Mouse (Mus musculus): ENCODE results near the gene Ero1l.

Gene Ero1l

GRCm38 (mm10) chr14:45307630-45308328 lies 10.8 kb downstream of the Ero1l start:
- in situ Hi-C loops (cut with MboI, MseI) = loop anchor here (25.0 kb wide), 1 partner anchor 1955 kb away; no protein-coding TSS in a partner anchor

- in situ Hi-C loops (cut with MboI, MseI) = loop anchor here (25.0 kb wide), 1 partner anchor 1956 kb away; no protein-coding TSS in a partner anchor
Measured at GRCm38 (mm10) chr14:45305852-45306251, 12.7 kb downstream of the Ero1l start.

GRCm38 (mm10) chr14:45304389-45304788 lies 14.2 kb downstream of the Ero1l start:
- in situ Hi-C loops (cut with MboI, MseI) = loop anchor here (25.0 kb wide), 1 partner anchor 1958 kb away; no protein-coding TSS in a partner anchor

- in situ Hi-C loops (cut with MboI, MseI) = loop anchor here (25.0 kb wide), 1 partner anchor 1958 kb away; no protein-coding TSS in a partner anchor
Measured at GRCm38 (mm10) chr14:45303939-45304338, 14.6 kb downstream of the Ero1l start.

GRCm38 (mm10) chr14:45291608-45292007 lies 27.0 kb downstream of the Ero1l start:
- in situ Hi-C loops (cut with MboI, MseI) = no loop called here

- in situ Hi-C loops (cut with MboI, MseI) = no loop called here
Measured at GRCm38 (mm10) chr14:45282066-45282465, 36.5 kb downstream of the Ero1l start.

GRCm38 (mm10) chr14:45275816-45276215 lies 42.8 kb downstream of the Ero1l start:
- in situ Hi-C loops (cut with MboI, MseI) = no loop called here

GRCm38 (mm10) chr14:45263831-45264592 lies 54.6 kb downstream of the Ero1l start:
- in situ Hi-C loops (cut with MboI, MseI) = loop anchor here (25.0 kb wide), 1 partner anchor 1048 kb away; no protein-coding TSS in a partner anchor

- in situ Hi-C loops (cut with MboI, MseI) = loop anchor here (25.0 kb wide), 1 partner anchor 1061 kb away; no protein-coding TSS in a partner anchor
Measured at GRCm38 (mm10) chr14:45251548-45252076, 67.0 kb downstream of the Ero1l start.

- in situ Hi-C loops (cut with MboI, MseI) = no loop called here
Measured at GRCm38 (mm10) chr14:45241613-45242012, 77.0 kb downstream of the Ero1l start.

- in situ Hi-C loops (cut with MboI, MseI) = no loop called here
Measured at GRCm38 (mm10) chr14:45239042-45239441, 79.5 kb downstream of the Ero1l start.

Measured in regulatory T cell (primary cell).